Mouse (Mus musculus) liver, adult (tissue): ENCODE measurements around the gene Bcl2l10.

ENCODE experiments used
- GATA4 ChIP-seq: IDR thresholded peaks from 2 replicates; pipeline ENCODE4 v1.6.1; 2014; ENCODE audit warnings: mild to moderate bottlenecking, low read length; ENCODE audit not compliant: insufficient replicate concordance

Gene Bcl2l10

DNA sequence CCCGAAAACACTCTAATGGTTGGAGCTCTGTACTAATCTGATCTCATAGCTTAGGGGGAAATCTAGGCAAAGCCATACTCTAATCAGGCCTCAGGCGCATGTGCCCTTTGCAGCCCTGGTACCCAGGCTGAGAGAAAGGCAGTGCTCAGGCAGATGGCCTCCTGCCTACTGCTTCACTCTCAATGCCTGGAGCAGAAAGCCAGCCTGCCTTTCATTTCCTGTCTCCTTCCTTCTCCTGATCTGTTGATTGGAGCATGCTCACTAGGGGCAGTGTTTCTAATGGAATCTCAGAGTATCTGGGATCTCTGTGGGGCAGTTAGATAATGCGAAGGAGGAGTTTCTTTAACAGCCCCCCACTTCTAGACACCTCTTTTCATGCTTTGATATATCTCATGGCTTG lies 28.2 kb upstream of the Bcl2l10 start:
- TF ChIP-seq GATA4 = no peak

DNA sequence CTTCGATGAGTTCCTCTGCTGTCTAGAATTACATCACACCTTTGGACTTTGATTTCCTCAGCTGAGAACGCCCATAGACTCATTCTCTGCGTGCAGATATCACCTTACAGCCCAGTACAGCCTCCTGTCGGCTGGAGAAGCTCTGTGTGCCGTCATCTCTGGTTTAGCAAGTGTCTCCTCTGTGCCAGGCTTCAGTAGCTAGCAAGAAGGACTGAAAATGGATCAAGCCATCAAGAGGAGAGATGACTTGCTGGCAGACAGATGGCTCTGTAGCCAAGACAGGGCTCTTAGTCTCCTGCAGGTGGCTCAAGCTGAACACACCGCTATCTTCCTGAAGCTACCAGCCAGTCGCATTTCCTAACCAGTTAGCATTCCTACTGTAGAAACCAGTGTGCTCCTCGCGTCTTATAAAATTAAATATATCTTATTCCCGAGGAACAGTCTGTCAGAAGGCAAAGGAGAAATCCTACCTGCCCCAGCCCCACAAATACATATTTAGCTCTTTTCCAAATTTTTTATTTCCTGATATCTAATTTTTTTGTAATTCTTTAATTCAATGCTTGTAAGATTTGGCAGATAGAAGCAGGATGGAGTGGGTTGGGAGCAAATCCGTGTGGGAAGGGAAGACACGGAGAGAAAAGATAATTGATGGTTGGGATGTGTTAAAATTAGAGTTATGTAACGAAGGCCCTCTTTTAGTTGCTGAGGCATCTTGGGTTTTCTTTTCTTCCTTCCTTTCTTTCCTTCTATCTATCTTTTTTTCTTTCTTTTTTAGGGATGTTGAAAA lies 25.3 kb upstream of the Bcl2l10 start:
- no peak for TF ChIP-seq GATA4

DNA sequence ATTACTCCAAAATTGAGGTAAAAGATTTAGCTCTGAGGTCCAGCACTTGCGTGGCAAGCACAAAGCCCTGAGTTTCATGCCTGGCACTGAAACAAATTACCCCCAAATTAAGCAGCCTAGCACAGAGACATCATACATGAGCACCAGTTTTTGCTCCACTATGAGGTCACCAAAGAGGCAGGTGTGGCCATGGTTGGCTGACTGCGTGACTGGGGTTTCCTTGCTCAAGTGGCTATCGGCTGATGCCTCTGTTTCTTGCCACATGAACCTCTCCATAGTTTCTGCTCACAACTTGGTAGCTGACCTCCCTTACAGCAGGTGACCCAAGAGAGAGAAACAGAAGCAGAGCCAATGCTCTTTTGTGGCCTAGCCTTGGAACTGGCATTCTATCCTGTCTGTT lies 19.5 kb upstream of the Bcl2l10 start:
- TF ChIP-seq GATA4 = no peak

DNA sequence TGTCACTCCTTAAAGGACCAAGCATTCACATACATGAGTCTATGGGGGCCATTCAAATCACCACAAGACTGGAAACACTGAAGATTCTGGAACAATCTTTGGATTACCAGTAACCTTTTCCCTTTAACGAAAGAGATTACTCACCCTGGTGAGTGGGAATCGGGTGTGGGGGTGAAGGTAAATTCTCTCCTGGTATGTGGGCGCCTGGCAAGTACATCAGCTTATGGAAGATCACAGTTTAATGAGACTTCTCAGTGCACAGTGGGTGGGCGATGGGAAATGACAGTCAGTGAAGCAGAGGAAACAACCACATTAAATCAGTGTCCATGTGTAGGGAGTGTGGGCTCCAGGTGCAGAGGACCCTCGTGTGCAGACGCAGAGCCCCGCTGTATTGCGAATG lies 16.7 kb upstream of the Bcl2l10 start:
- TF ChIP-seq GATA4 = no peak

DNA sequence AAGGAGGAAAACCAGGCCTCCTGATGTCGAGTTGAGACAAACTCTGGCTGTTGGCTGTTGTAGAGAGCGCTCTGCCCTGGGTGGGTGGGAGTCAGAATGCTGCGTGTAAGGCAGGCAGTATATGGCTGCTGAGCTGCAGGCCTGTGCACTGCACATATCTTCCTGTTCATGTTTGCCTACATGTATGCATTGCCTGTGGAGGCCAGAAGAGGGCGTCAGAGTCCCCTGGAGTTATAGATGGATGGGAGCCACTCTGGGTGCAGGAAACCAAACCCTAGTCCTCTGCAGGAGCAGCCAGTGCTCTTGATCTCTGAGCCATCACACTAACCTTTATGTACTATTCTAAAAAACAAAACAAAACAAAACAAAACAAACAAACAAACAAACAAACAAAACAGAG lies 13.1 kb upstream of the Bcl2l10 start:
- no peak for TF ChIP-seq GATA4

DNA sequence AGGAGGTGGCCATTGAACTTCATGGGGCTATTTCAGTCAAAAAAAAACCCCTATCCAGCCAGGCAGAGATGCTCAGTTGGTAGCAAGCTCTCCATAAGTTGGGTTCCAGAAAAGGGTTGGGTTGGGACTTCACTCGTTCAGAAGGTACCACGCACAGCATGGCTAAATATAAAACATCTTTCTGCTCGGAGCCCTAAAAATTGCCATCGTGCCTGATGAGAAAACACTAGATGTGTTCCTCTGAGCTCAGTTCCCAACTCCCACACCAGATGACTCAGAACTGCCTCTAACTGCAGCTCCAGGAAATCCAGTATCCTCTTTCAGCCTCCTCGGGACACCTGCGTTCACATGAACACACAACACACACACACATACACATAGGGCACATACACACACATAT lies 9.5 kb upstream of the Bcl2l10 start:
- no peak for TF ChIP-seq GATA4

DNA sequence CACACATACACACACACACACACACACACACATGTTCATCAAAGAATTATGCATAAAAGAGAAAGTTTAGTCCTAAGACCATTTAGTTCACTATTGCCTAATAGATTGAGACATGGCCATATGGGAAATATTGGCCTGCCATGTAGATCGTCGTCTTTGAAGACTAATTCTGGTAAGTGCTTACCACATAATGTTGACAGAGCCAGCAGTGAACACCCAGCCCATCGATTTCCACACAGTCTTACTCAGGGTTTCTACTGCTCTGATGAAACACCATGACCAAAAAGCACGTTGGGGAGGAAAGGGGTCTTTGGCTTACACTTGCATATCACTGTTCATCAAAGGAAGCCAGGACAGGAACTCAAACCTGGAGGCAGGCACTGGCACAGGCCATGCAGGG lies 5.1 kb upstream of the Bcl2l10 start:
- no peak for TF ChIP-seq GATA4

DNA sequence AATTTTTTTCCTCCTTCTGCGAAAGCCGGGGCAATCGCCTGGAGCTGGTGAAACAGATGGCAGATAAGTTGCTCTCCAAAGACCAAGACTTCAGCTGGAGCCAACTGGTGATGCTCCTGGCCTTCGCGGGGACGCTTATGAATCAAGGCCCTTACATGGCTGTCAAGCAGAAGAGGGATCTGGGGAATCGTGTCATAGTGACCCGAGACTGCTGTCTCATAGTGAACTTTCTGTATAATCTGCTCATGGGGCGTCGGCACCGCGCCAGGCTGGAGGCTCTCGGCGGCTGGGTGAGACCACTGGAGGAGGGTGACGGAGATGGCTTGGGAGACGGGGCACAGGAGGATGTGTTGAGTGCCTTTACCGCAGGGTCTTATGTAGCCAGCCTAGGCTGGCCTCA lies 508 bp downstream of the Bcl2l10 start:
- no peak for TF ChIP-seq GATA4

DNA sequence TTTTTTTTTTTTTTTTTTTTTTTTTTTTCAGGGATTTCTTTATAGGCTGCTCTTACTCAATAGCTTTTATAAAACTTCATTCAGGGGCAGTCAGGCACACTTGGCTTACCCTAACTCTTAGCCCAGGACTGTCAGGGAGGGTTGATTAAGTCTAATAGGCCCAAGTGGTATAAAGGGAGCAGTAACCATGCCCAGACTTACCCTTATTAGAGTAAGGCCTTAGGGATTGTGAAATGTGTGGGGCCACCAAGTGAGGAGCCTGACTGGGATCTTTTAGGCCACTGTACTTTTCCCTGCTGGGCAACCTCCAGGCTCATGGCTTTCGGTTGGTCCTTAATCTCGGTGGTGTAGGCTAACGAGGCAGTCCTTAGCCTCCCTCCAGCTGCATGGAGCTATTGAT lies 1.1 kb downstream of the Bcl2l10 start:
- TF ChIP-seq GATA4 = no peak

DNA sequence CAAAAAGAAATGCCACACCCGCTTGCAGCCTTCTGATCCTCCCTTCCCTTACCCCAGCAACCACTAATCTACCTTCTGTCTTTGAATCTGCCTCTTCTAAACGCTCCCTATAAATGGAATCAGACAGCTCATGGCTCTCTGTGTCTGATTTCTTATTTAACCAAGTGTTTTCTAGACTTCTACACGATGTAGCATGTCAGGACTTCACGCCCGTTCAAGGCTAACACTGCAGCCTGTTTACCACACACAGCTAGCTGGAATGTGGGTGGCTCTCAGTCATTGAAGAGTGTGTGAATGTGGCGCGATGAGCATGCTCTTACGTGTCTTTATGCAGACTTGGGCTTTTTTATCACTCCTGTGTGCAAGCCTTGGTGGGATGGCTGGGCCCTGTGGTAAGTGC lies 5.5 kb downstream of the Bcl2l10 start:
- TF ChIP-seq GATA4 = no peak

DNA sequence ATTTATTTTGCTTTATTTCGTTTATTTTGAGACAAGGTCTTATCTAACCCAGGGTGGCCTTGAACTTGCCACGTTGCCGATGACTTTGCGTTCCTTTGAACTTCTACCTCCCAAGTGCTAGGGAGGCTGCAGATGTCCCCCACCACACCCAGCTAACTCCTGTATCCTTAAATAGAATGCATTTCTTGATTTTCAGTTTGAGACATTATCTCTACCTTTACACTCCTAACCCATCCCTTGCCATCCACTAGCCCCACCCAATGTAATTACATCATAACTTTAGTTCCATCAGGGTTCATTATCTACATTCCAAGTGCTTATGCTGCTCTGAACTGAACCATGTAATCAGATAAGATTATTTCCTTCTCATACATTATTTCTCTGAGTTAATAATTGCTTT lies 8.2 kb downstream of the Bcl2l10 start:
- TF ChIP-seq GATA4 = no peak

DNA sequence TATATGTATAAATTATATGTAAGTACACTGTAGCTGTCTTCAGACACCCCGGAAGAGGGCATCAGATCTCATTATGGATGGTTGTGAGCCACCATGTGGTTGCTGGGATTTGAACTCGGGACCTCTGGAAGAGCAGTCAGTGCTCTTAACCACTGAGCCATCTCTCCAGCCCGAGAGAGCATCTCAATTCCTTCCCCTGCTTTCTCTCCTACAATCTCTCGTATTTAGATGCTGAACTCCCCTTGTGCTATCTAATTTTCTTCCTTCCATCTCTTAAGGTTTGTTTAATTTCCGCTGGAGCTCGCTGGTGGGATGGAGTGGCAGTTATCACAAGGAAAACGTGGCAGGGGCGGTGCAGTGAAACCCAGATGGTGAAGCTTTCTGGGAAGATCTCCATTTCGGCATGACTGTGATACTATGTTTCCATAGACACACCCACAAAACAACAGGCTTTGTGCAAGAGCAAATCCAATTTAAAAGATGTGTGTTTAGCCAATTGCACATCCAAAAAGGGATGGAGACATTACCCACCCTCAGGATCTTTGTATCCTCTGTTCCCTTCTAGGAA lies 9.6 kb downstream of the Bcl2l10 start:
- no peak for TF ChIP-seq GATA4

DNA sequence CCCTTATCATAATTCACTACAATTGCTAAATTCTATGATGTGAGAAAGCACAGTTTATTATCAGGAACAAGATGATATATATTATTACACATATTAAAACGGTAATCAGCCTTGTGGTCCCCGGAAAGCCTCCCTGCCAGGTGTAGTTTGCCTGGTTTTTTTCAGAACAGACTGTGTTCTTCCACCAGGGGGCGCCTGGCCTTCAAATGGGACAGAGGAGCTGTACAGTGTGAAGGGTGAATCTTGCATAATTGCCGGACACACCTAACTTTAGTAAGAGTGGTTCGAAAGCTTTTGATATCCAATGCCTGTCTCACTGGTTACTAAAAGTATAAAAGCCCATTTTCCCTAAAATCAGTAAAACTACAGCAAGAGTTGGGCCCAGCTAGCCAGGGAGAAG lies 14.1 kb downstream of the Bcl2l10 start:
- no peak for TF ChIP-seq GATA4

DNA sequence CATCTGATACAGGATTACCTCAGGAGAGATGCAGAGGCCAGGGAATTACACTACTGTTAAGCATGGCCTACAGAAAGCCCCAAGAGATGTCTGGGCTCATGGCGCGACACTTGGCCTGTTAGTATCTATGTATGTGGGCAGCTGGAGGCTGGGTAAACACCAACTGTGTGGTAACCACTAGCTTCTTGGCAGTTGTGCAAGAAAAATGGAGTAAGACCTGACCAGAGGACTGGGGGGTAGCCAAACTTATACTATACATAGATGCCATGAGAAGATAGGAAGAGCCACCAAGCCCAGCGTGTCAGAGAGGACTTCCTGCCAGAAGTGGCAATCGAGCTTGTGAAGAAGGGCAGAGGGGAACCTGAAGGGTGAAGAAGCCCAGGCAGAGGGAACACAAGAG lies 14.6 kb downstream of the Bcl2l10 start:
- TF ChIP-seq GATA4 = no peak

DNA sequence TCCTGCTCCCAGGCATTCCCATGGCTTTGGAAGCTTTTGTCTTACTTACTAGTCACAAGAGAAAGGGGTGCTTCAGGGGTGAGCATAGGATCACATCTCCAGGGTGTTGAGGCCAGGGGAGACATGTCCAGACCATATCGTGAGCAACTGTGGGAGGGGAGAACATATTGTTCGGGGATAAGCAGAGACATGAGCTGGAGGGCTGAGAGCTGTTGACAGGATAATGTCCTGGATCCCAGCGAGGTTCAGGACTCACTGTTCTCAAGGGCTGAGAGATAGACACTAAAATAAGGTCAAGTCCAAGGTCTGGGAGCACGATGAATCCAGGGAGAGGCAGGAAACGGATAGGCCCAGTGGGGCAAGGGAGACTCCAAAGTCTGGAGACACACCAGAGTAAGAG lies 15.4 kb downstream of the Bcl2l10 start:
- TF ChIP-seq GATA4 = no peak

DNA sequence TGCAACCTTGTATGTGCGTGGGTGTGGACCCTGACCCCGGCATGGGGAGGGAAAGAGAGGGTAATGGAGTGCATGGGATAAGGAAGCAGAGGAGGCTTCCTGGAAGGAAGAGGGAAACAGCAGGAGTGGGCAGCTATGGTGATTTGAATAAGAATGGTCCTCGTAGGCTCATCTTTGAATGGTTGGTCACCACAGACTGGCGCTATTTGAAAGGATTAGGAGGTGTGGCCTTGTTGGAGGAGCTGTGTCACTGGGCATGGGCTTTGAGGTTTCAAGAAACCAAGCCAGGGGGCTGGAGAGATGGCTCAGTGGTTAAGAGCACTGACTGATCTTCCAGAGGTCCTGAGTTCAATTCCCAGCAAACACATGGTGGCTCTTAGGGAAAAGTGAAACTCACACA lies 17.6 kb downstream of the Bcl2l10 start:
- no peak for TF ChIP-seq GATA4

DNA sequence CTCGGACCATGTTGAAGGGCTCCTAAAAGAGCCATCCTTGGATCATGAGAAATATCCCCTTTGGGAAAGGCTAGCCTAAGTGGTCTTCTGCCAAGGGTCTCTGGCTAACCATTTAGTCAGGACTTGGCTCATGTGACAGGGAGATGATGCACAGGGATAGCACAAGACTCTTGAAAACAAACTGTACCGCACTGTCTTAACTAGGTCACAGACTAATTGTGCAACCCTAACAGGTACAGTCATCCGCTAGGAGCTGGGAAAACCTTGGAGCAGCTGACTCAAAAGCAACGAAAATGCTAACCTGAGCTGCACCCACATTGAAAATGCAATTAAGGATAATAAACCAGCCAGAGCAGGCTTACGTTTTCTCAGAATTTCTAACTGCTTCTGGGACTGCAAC lies 18.6 kb downstream of the Bcl2l10 start:
- no peak for TF ChIP-seq GATA4
